Mouse (Mus musculus) spleen, postnatal 36 days (tissue): ENCODE results near the gene Slc25a25.
A peak's percentile ranks its signal among the peaks of the same experiment; 100 is the strongest.

Source experiments
- DNase-seq, 2 experiments: peaks; one replicate each; pipeline ENCODE4 v3.0.0; 2022; ENCODE audit warnings: low spot score in 2 of 2, mixed read lengths in 1 of 2

Gene Slc25a25

DNA sequence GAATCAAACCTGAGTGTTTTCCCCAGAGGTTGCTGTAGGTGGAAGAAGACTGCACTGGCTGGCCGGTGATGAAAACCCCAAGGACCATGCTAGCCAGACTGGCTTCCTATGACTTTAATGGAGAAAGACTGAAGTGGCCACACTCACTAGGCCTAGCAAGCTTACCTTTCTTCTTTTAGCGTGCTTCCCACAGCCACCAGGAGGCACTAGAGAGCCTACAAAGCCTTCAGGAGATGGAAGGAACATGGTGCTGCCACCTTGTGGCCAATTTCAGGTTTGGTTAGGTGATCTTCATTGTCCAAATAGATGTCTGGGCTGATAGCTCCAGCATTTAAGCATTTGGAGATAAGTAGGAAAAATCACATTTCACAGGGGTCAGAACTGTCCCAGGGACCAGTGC, 46.6 kb downstream of the Slc25a25 start:
- DNase-seq, result peak; percentile 85 to 93

- no peak for DNase-seq
Measured at GRCm38 (mm10) chr2:32396695-32397094, 54.5 kb downstream of the Slc25a25 start.

GRCm38 (mm10) chr2:32395946-32396621, 55.2 kb downstream of the Slc25a25 start:
- DNase-seq, result peak; percentile 88 to 89

DNA sequence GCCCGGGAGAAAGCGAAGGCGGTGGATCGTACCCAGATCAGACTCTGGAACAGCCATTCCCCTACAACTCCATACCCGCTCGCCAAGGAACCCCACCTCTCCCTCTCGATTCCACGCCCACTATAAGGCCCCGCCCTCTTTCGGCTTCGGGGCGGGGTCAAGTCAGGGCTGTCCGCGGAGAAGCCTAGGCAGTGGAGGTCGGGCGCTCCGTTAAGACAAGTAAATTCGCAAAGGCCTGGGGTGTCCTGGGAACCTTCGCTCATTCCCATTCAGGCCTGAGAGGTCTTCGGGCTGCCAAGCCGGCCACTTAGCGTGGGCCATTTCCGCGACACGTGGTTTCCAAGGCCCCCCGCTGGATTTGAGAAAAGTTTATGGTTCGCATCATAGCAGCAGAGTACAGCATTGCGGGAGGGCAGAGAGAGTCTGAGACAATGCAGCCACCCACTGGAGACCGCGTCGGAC, 55.7 kb downstream of the Slc25a25 start, which contains the start of gene Ptges2:
Gene Ptges2 (plus strand): TSS at position 413 of the 462 bp plus-strand sequence.
- DNase-seq, result peak; percentile 86 to 91

- peak; percentile 46 to 51 for DNase-seq
Measured at GRCm38 (mm10) chr2:32394973-32395372, 56.3 kb downstream of the Slc25a25 start.

GRCm38 (mm10) chr2:32392063-32392462, 59.2 kb downstream of the Slc25a25 start:
- DNase-seq, result no peak

DNA sequence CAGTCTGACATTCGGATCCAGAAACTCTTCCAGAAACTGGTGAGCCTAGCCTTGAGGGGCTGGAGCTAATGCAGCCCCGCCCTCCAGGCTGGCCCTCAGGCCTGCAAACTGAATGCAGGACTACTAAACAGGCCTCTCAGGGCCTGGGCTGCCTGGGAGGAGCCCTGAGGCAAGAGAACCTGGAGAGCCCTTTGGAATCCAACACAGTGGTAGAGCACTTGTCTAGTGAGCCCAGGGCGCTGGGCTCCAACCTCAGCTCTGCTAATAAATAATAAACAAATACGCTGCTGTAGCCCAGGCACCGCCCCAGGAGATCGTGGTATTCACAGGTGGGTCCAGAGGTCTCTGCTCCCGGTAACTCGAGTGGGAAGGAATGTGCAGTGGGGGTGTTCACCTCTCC, 60.4 kb downstream of the Slc25a25 start:
- DNase-seq, result no peak

DNA sequence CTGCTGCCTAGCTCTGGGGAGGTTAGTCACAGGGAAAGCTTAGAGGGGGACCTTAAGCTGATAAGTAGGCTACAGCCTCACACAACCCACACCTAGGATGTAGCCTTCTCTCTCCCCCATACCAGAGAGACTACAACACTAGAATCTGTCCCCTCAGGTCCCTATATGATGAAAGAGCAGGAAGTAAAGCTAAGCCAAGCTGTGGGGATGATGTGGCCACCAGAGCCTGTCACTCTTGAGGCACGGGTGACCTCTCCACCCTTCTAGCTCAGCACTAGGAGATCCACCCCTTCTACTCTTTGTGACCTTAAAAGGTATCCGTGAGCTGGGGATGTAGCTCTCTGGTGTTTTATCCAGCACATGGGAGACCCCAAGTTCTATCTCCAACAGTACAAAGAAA, 62.1 kb downstream of the Slc25a25 start:
- no peak for DNase-seq

DNA sequence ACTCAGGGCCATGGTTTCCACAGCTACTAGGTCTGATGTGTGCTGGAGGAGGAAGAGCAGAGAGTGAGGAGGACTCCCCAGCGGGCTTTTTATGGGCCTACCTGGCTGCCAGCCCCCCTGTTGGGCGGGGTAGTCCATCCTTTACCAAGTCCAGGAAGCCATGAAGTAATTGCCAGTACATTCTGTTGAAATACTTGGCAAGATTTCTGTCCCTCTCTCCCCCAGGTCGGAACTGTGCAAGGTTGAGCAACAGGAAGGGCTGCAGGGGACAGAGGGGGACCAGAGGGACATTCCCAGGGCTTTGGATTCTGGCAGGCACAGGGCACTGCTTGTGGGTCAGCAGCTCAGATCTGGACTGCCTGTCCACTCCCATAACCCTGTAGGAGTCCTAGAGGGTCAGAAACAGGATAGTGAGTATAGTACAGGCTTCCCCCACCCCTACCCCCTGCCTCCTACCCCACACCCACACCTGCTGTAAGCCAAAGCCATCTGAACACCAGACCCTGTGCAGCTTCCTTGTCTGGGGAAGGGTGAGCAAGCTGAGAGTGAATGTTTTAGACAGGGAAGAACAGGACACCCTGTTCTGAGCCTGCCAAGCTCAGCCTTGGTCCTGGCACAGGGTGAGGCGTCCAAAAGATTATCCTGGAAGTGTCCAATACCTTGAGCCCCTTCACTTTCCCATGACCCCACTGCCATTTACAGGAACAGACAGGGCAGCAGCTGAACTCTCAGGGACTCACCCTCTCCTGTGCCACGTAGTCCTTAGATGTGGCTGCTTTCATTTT, 63.3 kb downstream of the Slc25a25 start, which contains the start of gene Lcn2:
Gene Lcn2 (minus strand): TSS at position 547 of the 785 bp plus-strand sequence.
- no peak for DNase-seq

GRCm38 (mm10) chr2:32382689-32383088, 68.6 kb downstream of the Slc25a25 start:
- DNase-seq, result no peak

GRCm38 (mm10) chr2:32381775-32382223, 69.4 kb downstream of the Slc25a25 start, which contains the start of gene 1110008P14Rik:
1110008P14Rik (minus strand) TSS chr2:32381938.
- peak; percentile 96 for DNase-seq

- DNase-seq, result peak in 1 of 2 experiments; percentile 32
Measured at GRCm38 (mm10) chr2:32381141-32381774, 70.0 kb downstream of the Slc25a25 start.

- DNase-seq, result no peak
Measured at GRCm38 (mm10) chr2:32380001-32380500, 71.2 kb downstream of the Slc25a25 start.

- DNase-seq, result no peak
Measured at GRCm38 (mm10) chr2:32376963-32377362, 74.3 kb downstream of the Slc25a25 start.

- DNase-seq, result no peak
Measured at GRCm38 (mm10) chr2:32375317-32375940, 75.8 kb downstream of the Slc25a25 start.

DNA sequence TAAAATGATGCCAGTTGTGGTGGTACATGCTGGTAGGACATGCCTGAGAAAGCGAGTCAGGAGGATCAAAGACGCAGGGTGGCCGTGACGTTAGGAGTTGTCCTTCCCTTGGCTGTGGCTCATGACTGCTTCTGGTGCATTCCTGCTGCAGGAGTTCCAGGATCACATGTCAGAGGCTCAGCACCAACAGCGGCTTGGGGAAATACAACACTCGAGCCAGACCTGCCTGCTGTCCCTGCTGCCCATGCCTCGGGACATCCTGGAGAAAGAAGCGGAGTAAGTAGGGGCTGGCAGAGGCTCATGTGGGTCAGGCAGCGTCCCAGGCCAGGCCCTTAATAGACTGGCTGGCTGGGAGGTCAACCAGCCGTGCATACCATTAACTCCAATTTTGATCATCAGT, 77.1 kb downstream of the Slc25a25 start:
- DNase-seq, result no peak

GRCm38 (mm10) chr2:32367315-32367714, 83.9 kb downstream of the Slc25a25 start:
- DNase-seq, result no peak
